Mouse (Mus musculus) C2C12 (cell line): ENCODE results near the gene Eaf2.

Experiments used
- CEBPB ChIP-seq: IDR thresholded peaks from one replicate; pipeline ENCODE4 v1.6.1; 2011; ENCODE audit warnings: low read depth, mild to moderate bottlenecking, control low read depth, moderate library complexity
- CTCF ChIP-seq: IDR thresholded peaks from one replicate; pipeline ENCODE4 v1.5.1; 2011; ENCODE audit not compliant: control insufficient read depth, insufficient read depth, insufficient read length
- USF1 ChIP-seq: IDR thresholded peaks from one replicate; pipeline ENCODE4 v1.6.1; 2011; ENCODE audit warnings: low read depth, mild to moderate bottlenecking, control low read depth, moderate library complexity

GRCm38 (mm10) chr16:36890559-36890958, 15.8 kb upstream of the Eaf2 start:
- no peak for TF ChIP-seq CTCF
- no peak for TF ChIP-seq USF1
- no peak for TF ChIP-seq CEBPB
